Mouse (Mus musculus) thymus, postnatal 25 days (tissue): ENCODE results near the gene Nhej1.
A peak's percentile ranks its signal among the peaks of the same experiment; 100 is the strongest.

Experiments used
- DNase-seq: peaks from one replicate; pipeline ENCODE4 v3.0.0; 2022

Nhej1 gene

DNA sequence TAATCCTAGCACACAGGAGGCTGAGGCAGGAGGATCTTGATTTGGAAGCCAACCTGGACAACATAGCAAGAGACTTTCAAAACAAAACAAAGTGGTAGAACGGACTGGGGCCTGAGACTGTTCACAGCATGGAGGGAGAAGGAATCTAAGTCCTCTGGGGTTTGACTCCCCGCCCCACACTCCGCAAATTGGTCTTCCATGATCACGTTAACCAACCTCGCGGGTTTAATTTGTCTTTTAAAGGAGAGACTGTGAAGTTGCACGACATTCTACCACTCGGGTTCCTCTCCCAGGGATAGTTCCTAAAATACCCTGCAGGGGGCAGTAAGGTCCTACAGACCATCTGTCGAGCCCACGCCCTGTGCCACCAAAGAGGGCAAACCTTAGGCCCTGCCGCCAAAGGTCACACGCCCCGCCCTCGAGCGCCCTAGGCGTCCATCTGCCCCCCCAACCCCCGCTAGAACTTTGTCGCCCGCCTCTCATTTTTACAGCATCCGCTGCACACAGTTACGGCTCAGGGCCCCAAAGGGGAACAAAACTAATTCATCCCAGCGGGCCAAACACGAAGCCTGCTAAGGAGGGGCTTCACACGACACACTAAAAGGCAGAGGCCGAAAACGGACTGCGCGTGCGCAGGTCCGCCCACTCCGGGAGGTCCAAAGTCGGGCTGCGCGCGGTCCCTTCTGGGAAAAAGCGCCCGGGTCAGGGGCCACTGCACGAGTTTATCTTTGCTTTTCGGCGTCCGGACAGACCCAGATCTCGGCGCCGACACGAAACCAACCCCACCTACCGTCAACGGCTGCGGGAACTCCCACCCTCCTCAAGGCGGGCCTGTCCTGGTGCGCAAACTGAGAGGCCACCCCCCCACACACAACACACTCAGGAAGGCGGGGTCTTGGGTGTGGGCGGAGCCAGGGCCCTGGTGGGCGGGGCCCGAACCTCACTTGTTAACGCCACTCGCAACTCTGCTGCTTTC lies at the start of gene Nhej1:
Gene Nhej1 (minus strand): TSS at position 855 of the 976 bp plus-strand sequence.
- DNase-seq, result peak; percentile 97

DNA sequence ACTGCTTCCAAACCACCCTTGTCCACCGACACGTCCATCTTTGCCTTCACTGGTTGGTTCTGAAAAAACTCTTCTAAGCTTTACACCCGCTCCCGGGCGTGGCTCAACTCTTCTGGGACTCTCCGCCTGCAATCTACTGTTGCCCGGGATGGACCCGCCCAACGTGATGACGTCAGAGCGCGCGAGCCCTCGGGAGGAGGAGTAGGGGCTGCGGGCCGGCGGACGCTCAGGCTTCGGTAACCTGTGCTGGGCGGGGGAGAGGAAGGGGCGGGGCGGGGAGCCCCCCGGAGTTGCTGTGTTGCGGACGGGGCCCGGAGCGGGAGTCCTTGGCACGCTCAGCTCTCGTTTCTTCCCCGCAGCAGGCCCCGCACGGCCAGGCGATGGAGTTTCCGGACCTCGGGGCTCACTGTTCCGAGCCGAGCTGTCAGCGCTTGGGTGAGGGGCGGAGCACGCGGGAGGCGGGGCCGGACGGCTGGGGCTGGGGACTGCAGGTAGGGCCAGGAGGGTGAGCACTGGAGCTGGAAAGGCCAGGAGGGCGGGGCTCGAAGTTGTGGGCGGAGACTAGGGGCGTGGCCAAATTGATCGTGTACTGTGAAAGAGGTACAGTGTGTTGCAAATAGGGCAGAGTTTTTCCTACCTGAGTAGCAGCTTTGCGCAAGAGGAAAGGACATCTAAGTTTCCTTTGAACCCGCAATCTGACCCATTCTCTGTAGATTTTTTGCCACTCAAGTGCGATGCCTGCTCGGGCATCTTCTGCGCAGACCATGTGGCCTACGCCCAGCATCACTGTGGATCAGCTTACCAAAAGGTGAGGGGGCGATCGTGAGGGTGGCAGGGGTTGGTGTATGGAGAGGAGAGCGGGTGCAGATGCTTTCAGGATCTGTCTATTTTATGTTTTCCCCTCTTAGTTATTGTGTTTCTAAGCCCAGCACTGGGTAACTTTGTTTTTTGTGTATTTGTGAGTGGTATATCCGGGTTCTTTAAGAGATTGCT lies 43.8 kb upstream of the Nhej1 start, which contains the start of gene Zfand2b:
Gene Zfand2b (plus strand): TSS at position 175 of the 993 bp plus-strand sequence.
- peak; percentile 99 for DNase-seq

DNA sequence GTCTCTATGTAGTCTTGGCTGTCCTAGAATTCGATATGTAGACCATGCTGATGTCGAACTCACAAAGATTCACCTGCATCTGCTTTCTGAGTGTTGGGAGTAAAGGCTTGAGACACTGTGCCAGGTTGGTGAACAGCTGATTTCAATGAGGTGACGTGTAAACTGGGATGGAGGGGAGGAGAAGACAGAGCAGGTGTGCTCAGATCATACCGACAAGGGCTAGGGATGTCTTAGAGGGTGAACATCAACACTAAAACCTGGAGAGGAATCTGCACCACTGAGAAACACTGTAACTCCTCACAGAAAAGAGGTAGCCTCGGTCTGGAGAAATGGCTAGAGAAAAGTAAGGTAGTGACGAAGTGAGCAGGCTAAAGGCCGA lies 43.1 kb upstream of the Nhej1 start:
- DNase-seq, result no peak

DNA sequence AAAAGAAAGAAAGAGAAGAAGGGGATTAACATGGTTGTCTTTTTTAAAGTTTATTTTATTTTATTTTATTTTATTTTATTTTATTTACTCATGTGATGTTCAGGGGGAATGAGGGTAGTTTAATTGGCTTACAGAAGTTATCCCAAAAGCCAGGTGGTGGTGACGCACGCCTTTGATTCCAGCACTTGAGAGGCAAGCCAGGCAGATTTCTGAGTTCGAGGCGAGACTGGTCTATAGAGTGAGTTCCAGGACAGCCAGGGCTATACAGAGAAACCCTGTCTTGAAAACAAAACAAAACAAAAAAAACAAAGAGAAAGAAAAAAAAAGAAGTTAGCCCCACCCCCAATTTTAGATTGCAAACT lies 35.2 kb upstream of the Nhej1 start:
- no peak for DNase-seq

DNA sequence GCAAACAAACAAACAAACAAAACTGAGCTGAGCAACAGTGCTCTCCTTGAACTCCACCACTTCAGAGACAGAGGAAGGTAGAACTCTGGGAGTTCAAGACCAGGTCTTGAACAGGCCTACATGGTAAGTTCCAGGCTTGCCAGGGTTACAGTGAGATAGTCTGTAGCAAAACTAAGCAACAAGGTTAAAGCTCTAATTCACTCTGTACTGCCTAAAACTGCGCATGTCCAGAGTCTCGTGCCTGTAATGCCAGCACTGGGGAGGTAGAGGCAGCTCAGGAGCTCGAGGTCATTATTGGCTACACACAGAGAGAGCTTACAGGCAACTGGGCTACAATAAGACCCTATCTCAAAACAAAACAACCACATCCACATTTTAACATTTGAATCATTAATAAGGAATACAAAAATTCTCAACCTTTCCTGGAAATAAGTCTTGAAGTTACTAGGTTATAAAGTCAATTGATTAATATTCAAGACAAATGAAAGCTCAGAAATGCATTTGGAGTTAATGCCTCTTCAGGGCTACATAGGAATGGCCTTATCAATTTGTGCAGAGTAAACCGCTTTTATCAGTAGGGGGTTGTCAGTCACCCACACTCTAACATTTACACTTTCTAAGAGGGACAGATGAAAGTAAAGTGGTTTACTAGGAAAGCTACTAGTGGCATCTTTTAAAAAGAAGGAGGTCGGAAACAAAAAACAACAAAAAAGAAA lies 34.7 kb upstream of the Nhej1 start:
- DNase-seq, result no peak

DNA sequence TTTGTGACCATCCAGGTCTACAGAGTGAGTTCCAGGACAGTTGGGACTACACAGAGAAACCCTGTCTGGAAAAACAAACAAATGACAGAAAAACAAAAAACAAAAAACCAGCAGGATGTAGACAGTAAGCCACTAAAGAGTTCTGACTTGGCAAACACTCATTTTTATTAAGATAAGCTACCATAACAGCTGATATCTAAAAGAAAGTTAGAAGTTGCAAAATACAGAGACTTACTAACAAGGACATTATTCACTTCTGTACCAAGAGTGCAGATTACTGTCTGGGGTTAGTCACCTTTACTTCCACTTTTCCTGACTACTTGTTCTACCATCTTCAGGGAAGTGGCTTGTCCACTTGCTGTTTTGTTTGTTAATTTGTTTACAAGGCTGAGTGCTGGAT lies 34.0 kb upstream of the Nhej1 start:
- no peak for DNase-seq

DNA sequence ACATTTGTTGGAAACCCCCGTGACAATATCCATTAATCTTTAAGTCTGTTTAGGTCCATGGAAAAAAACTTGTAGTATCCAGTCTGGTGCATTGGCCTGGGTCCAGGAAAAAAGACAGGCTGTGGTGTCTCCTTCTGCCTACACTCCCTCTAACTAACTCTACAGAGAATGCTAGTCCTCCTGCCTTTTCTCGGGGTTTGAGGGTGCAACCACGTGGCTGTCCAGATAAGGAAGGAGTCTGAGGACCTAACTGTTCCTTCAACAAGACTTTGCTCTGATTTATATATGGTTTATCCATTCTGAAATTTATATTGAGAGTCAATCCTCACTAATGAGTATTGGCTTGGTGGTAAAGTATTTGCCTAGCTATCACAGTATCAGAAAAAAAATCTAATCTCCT lies 30.8 kb upstream of the Nhej1 start:
- no peak for DNase-seq

DNA sequence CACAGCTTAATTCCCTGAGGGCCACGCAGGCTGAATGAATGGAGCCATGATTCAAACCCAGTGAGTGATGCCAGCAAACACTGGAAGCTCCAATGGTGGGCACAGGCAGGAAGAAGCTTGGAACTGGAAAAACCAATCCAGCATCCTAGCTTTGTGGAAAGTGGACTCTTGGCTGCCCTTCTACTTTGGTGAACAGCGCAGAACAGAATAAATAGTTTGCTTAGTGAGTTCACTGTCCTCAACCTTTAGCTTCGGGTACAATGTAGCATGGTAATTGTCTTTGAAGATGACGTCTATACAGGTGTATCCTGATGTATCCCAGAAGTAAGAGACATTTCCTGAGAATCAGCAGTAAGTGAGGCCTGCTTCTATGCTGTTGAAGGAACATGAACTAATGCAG lies 23.7 kb upstream of the Nhej1 start:
- DNase-seq, result no peak

DNA sequence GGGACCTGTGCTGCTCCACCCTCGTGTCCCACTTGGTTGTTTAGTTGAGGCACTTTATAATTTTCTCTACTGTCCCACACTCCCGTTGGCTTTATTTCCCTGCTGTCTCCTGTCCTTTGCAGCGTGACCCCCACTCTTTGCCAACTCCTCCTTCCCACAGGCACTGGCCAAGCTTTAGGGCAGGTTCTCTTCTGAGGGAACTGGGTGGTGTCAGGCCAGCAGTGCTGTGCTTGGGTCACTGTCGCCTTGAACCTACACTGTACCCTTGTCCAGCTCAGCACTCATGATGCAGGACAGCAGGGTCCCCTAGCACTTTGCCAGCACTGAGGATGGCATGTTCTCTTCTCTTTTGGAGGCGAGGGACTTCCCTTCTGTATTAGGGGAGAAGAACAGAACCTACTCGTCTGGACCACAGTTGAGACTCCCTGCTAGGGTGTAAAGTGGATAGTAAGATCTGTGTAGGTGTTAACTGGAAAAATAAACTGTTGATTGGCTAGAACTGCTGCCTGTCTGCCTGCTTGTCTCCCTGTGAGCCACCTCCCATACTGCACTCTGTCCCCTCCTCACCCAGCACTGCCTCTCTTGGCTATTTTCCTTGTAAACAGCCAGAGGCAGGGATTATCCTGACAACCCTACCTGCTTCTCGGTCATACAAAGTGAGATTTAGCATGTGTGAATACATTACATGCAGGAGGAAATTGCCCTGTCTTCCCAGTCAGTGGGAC lies 22.6 kb upstream of the Nhej1 start:
- DNase-seq, result no peak

DNA sequence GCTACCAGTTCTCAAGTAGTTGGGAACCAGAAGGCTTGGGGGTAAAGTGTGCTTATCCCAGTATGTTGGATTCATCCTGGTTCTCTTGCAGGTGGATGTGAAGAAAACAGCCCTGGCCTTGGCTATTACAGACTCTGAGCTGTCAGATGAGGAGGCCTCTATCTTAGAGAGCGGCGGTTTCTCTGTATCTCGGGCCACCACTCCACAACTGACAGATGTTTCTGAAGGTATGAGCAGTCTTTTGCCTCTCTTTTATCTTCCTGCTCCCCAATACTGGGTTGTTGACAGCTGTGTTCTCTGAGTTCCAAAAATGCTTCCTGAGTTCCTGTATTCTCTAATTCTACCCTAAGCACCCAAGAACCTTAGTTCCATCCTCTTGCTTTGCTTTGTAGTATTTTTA lies 20.6 kb upstream of the Nhej1 start:
- DNase-seq, result no peak

DNA sequence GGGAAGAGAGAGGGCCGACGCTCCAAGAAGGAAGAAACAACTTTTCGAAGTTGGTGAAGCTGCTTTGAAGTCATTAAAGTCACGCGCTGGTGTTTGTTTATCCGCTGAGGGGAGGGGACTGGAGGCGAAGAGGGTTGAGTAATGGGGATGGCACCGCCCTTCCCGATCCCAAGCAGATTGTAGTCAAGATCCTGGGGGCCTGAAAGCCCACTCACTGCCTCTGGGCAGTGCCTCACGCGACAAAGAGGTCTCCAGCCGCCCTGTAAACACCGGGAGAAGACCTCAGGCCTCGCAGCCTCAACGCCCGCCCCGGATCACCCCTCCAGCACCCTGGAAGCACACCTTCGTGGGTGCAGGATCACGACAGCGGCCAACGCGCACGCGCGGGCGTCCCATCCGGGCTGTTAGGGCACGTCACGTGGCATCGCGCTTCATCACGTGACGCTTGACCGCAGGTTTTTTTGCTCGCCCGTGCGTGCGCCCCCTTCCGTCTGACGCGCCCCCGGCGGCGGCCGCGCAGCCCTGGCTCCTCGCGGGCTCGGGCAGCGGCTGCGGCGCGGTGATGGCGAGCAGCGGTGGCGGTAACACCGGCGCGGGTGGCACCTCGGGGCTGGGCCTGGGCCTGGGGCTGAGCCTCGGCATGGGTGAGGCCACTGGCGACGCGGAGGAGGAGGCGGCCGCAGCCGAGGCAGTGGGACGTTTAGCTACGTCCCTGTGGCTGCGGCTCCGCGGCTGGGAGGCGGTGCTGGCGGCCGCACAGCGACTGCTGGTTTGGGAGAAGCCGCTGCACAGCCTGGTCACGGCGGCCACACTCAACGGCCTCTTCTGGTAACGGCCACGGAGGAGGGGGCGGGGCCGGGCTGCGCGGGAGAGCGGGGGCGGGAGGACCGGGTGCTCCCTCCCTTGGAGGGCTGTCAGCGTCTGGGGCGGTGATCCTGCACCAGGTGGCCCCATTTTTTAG lies 17.6 kb upstream of the Nhej1 start, which contains the start of the genes Cnppd1 and Retreg2:
Gene Cnppd1 (minus strand): TSS at position 411 of the 961 bp plus-strand sequence.
Gene Retreg2 (plus strand): TSS at position 478 of the 961 bp plus-strand sequence.
- DNase-seq, result peak; percentile 97

DNA sequence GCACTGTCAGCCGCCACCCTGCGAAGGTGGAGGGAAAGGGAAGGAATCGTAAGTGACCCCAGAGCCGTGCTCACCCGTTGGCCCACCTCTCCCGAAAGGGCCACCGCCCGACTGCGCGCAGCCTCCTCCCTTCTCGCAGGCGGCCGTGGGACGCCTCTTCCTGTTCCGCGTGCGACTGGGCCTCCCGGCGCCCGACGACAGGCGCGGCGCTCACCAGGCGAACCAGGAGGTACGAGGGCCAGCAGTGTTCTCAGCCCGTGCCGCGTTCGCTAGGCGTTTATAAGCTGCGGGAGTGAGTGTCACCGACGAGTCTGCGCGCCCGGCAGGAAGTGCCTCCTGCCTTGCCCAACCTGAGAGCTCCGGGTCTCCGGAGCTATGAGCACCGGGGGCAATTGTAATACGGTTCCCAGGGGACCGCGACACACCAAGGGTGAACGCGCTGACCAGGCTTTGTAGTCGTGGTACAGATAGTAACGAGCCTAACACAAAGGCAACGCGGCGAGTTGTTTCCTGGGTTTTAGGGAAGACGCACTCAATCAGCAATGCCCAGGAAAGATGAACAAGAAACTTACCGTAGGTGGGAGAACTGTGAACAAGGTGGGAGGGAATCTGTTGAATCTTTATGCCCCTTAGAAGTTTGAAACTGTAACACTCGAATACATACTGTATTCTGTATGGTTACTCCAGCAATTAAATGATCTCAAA lies 16.6 kb upstream of the Nhej1 start:
- peak; percentile 78 for DNase-seq

DNA sequence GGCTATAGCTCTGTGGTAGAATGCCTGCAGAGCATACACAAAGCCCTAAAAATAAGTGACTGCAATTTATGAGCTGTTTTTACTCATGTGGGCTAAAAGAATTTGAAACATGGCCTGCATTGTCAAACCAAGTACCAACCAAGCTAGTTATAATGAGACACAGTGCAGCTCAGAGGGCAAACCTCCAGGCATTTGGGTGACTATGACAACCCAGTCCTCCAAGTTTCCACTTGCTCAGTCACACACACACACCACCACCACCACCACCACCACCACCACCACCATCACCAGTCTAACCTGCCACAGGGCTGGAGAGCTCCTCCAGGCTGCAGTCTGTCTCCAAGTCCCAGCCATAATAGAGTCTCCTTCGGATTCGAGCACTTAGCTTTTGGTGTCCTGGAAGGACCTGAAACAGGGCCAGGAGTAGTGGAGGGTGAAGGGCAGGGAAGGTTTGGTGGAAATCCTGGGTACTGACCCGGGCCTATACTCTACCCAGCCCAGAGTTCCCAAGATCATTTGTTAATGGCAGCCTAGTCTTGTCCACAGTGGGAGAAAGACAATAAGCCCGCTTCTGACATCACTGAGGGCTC lies 15.7 kb upstream of the Nhej1 start:
- DNase-seq, result peak; percentile 13

DNA sequence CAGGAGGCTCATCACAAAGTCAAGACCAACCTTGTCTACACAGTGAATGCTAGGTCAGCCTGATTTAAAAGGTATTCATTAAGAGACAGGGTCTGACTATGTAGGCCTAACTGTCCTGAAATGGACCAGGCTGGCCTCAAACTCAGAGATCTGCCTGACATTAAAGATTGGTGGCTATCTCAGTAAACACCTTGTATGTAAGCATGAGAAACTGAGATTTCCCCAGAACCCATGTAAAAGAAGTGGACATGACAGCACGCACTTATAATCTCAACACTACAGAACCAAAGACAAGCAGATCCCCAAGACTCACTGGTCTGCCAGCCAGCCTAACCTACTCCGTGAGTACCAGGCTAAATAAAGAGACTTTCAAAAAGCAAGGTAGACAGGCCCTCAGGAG lies 13.4 kb upstream of the Nhej1 start:
- DNase-seq, result no peak

DNA sequence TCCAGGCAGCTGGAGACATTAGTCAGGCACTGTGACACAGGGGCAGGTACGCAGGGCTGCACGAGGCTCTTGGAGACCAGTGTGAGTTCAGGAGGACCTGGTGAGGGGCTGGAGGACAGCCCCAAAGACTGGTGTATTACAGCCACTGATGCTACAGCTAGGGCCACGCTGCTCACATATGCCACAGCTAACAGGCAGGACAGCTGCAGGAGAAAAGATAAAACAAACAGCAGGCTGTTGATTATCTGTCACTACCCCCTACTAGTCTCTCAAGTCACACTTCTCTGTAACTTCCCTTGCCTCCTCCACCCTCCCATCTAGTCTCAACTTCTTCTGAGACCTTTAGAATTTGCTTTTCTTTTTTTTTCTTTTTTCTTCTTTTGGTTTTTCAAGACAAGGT lies 11.7 kb upstream of the Nhej1 start:
- no peak for DNase-seq

DNA sequence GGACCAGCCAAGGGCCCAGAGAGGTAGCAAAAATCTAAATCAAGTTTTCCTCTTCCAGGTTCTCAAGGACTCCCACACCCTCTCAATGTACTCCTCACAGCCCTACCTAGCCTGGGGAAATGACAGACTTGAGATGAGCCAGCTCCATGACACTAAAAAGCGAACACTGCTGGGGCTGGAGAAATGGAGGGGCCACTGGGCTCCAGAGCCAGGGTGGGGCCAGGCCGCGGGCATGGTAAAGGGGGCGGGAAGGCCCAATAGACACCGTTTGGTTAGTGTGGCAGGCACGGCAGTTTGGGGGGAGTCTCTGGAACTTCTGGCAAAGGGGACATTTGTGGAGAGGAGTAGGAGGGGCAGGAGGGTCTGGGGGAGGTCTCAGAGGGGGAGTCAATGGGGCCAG lies 11.3 kb upstream of the Nhej1 start:
- no peak for DNase-seq

DNA sequence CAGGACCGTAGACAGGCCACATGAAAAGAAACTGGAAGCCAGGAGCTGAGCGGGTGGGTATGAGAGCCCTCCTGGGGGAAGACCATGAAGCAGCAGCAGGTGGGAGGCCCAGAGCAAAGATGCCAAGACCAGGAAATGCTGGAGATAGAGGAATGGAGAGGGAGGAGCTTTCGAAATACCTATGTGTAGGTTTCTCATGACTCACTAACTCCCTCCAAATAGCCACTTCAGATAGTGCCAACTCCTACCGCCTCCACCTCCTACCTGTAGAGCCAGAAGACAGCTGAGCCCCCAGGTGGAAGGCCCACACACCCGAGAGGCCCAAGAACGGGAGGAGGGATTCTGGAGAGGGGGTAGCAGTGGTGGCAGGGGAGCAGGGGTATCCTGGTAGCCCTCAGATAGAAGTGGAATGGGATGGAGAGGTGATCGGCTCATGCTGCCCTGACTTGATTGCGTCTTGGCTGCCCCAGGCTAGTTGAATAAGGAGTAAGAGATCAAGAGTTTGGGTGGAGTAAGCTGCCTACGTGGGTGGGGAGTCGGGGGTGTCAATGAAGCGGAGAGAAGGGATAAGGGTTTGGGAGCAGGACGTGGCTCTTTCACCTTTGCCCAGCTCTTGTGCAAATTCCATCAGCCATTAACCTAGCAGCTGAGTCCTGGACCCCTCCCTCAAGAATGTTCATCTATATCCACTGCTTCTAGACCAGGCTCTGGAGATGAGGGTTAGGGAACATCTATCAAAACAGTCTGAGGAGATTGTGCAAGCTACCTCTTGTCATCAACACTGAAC lies 8.6 kb upstream of the Nhej1 start, which contains the start of gene Slc23a3:
Gene Slc23a3 (minus strand): TSS at position 470 of the 787 bp plus-strand sequence.
- DNase-seq, result no peak

DNA sequence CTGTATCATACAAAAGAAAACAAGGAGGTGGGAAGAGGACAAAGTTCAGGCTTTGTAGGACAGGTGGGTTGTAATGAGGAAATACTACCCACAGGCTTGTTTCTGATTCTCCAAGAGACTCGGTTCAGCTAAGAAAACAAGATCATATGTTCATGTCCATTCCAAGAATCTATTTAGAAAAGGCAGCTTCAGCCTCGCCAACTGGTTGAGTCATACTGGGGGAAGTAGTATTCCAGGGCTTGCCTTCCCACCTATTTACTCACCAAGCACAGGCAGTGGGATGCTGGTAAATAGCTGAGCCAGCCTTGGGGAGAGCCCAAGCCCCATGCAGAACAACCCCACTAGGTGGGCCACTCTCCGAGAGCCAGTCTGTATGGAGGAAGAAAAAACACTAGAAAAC lies 3.6 kb upstream of the Nhej1 start:
- DNase-seq, result no peak

DNA sequence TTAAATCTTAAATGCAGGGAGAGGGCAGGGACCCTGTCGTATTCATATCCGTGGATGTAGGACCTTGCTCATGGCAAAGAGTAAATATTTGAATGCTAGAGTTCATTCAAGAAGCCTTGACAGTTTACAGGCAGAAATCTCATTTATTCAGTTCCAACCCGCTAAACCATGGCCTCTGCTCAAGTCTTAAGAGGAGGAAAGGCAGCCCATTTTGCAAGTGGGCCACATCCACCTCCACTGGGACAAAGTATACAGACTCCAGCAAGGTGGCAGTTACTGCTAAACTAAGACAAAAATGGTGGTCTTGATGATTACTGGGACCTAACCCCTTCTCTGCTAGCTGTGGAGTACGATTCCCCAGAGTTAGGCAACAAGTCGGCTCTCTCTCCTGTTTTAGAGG lies 418 bp upstream of the Nhej1 start:
- no peak for DNase-seq
